Mouse (Mus musculus) ovary, postnatal 36 days (tissue): ENCODE results near the gene Gm5624.
"Not testable (repeated sequence)": the region's sequence is repeated elsewhere in the genome, so short reads cannot be mapped to it uniquely, and the experiment has no call there.

Source experiments
- DNase-seq: peaks from one replicate; pipeline ENCODE4 v3.0.0; 2022; ENCODE audit warnings: low spot score, mixed read lengths

Gene Gm5624

DNA sequence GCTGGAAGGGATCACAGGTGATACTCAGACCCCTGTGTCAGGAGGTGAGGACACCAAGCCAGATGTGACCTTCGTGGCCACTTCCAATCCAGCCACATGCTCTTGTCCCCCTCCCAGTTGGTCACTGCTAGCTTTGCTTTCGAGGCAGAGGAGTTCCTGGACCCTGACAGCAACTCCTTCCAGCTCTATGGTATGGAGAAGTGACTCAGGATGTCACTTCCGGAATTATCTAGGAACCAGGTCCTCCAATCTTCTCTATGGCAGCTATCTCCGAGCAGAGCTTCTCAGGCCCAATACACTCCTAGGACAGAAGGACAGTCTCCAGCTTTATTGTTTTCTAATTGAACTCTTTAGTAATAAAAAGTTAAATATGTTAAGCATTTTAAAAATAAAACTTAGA, at the start of gene Gm5624:
Gm5624 (minus strand) TSS at position 202 of the 400 bp plus-strand sequence.
- not testable (repeated sequence) for DNase-seq

DNA sequence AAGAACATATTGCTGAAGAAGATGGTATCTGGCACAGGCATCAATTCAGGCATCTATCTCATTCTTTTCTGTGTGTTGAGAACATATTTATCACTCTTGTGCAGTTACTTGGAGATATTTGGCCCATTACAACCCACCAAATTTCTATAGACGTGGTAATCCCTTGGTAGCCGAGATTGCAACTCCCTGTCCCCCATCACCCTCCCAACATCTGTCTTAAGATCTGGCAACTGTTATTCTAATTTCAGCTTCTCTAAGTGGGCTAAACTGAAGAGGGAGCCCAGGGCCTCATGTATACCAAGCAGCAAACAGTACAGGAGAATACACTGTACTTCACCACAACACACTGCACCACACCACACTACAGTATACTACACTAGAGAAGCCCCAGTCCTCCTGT, 36.0 kb downstream of the Gm5624 start:
- not testable (repeated sequence) for DNase-seq

DNA sequence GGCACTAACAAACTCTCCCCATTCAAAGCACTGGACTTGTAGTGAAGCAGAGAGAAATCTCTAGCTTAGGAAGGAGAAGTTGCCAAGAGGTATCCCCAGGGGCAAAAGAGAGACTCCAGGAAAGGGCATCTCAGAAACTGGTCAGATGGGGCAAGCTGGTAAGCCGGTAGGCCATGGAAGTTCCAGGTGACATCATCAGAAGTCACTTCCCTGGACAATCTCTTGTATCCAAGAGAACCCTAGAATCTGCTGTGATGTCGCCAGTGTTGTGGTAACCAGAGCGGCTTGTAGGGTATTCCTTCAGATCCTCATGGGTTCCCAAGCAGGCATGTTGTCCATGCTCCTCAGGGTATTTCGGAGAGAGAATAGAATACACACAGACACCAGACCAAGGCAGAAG, 44.9 kb downstream of the Gm5624 start, which contains the start of gene Gm8247:
Gm8247 (plus strand) TSS at position 301 of the 400 bp plus-strand sequence.
- not testable (repeated sequence) for DNase-seq

DNA sequence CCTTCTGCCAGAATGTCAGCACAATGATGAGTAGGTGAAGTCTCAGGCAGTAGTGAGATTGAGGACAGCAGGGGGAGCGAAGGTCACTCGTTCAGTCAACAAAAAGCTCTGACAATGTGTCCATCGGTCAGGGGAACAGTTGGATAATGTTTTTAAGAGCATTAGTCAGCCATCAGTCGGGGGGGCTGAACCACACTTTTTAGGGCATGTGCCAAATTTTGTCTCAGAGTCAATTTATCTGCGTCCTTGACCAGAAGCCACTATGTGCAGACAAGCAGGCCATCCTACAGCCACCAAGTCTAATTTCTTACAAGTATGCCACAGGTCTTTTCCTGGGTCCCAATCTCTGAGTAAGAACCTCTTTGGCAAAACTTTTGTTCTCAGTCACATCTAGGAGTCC, 79.8 kb downstream of the Gm5624 start:
- DNase-seq: not testable (repeated sequence)

DNA sequence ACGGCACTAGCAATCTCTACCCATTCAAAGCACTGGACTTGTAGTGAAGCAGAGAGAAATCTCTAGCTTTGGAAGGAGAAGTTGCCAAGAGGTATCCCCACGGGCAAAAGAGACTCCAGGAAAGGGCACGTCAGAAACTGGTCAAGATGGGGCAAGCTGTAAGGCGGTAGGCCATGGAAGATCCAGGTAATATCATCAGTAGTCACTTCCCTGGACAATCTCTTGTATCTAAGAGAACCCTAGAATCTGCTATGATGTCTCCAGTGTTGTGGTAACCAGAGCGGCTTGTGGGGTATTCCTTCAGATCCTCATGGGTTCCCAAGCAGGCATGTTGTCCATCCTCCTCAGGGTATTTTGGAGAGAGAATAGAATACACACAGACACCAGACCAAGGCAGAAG, 109.8 kb downstream of the Gm5624 start, which contains the start of gene Gm17093:
Gm17093 (plus strand) TSS at position 301 of the 400 bp plus-strand sequence.
- not testable (repeated sequence) for DNase-seq
